Mouse (Mus musculus) brain, embryonic 14.5 days (tissue): ENCODE results near the gene Wdr59.

Source experiments
- CTCF ChIP-seq: fragments of 200-500 bp; IDR thresholded peaks from 2 replicates; pipeline ENCODE4 v1.5.1; 2012; ENCODE audit warnings: inconsistent platforms, mild to moderate bottlenecking, moderate library complexity, borderline replicate concordance; ENCODE audit not compliant: insufficient read depth, insufficient read length; ENCODE audit errors: extremely low read depth
- POLR2A ChIP-seq: fragments of 200-500 bp; IDR thresholded peaks from 2 replicates; pipeline ENCODE4 v1.6.1; 2012; ENCODE audit warnings: mild to moderate bottlenecking, inconsistent platforms, borderline replicate concordance; ENCODE audit not compliant: poor library complexity, insufficient read depth, insufficient read length, severe bottlenecking; ENCODE audit errors: extremely low read depth

DNA sequence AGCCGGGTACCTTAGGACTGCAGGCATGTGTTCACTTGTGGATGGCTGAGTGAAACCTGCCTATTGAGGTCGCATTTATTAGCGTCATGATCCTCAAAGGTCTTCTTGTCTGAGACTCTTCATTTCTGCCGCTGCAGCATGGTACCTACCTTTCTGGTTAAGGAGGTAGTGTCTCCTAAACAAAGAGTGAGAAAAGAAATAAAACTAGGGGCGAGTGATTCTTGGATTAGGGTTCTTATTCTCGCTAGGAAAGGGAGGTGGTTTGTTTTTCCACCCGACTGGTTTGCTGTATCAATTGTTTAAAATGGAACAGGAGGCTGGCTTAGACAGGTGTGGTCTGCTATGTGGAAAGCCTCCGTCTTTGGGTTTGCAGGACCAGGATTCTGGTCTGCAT, 15.9 kb upstream of the Wdr59 start:
- TF ChIP-seq POLR2A (no peak), CTCF (no peak)
